Mouse (Mus musculus) heart, adult 2 months (tissue): ENCODE data around the gene Exoc1.

Experiments used
- EP300 ChIP-seq: fragments of 200-500 bp; IDR thresholded peaks from 2 replicates; pipeline ENCODE4 v1.6.1; 2011; ENCODE audit warnings: low read depth, low read length, control low read depth; ENCODE audit not compliant: insufficient read depth
- POLR2A ChIP-seq: fragments of 200-500 bp; IDR thresholded peaks from 2 replicates; pipeline ENCODE4 v1.6.1; 2011; ENCODE audit warnings: mild to moderate bottlenecking, low read depth, low read length, control low read depth; ENCODE audit not compliant: insufficient read depth

- TF ChIP-seq POLR2A (no peak), EP300 (peak; percentile 72)
Measured at GRCm38 (mm10) chr5:76565321-76565720, 36.2 kb downstream of the Exoc1 start.
